Mouse (Mus musculus) brain, embryonic 18.5 days (tissue): ENCODE results near the gene Safb2.
A peak's percentile ranks its signal among the peaks of the same experiment; 100 is the strongest.

Experiments used
- DNase-seq: peaks from one replicate; pipeline ENCODE4 v3.0.0-alpha.2; 2012; ENCODE audit warnings: low read depth, low spot score

Safb2 gene

GRCm38 (mm10) chr17:56609452-56610171 lies 25.2 kb upstream of the Safb2 start, which contains the start of gene 2410015M20Rik:
Gene 2410015M20Rik, minus strand, starts transcription at chr17:56609771.
- peak; percentile 95 for DNase-seq

- DNase-seq, result no peak
Observed at GRCm38 (mm10) chr17:56608699-56609098, 24.3 kb upstream of the Safb2 start.

GRCm38 (mm10) chr17:56607521-56608062 lies 23.2 kb upstream of the Safb2 start:
- no peak for DNase-seq

- DNase-seq, result no peak
Observed at GRCm38 (mm10) chr17:56605431-56605830, 21.0 kb upstream of the Safb2 start.

GRCm38 (mm10) chr17:56604422-56604821 lies 20.0 kb upstream of the Safb2 start:
- no peak for DNase-seq

- DNase-seq, result no peak
Observed at GRCm38 (mm10) chr17:56604070-56604380, 19.6 kb upstream of the Safb2 start.

GRCm38 (mm10) chr17:56603186-56604069 lies 19.0 kb upstream of the Safb2 start:
- no peak for DNase-seq

GRCm38 (mm10) chr17:56593527-56594271 lies 9.3 kb upstream of the Safb2 start:
- no peak for DNase-seq

- DNase-seq, result no peak
Observed at GRCm38 (mm10) chr17:56592553-56592952, 8.2 kb upstream of the Safb2 start.

- DNase-seq, result no peak
Observed at GRCm38 (mm10) chr17:56588921-56589320, 4.5 kb upstream of the Safb2 start.

- DNase-seq, result no peak
Observed at GRCm38 (mm10) chr17:56587773-56588172, 3.4 kb upstream of the Safb2 start.

GRCm38 (mm10) chr17:56585171-56585821 lies 911 bp upstream of the Safb2 start:
- no peak for DNase-seq

- no peak for DNase-seq
Observed at GRCm38 (mm10) chr17:56583611-56584256, 651 bp downstream of the Safb2 start.

GRCm38 (mm10) chr17:56583071-56583470 lies 1.3 kb downstream of the Safb2 start:
- no peak for DNase-seq

- no peak for DNase-seq
Observed at GRCm38 (mm10) chr17:56572939-56573338, 11.4 kb downstream of the Safb2 start.

GRCm38 (mm10) chr17:56572154-56572553 lies 12.2 kb downstream of the Safb2 start:
- DNase-seq, result no peak

- DNase-seq, result no peak
Observed at GRCm38 (mm10) chr17:56570287-56570686, 14.1 kb downstream of the Safb2 start.

- DNase-seq, result no peak
Observed at GRCm38 (mm10) chr17:56567370-56567769, 17.0 kb downstream of the Safb2 start.

GRCm38 (mm10) chr17:56566918-56567317 lies 17.5 kb downstream of the Safb2 start:
- no peak for DNase-seq

- DNase-seq, result no peak
Observed at GRCm38 (mm10) chr17:56566293-56566692, 18.1 kb downstream of the Safb2 start.

GRCm38 (mm10) chr17:56561866-56562265 lies 22.5 kb downstream of the Safb2 start:
- no peak for DNase-seq
